Mouse (Mus musculus): ENCODE results near the gene Zfp846.

DNA sequence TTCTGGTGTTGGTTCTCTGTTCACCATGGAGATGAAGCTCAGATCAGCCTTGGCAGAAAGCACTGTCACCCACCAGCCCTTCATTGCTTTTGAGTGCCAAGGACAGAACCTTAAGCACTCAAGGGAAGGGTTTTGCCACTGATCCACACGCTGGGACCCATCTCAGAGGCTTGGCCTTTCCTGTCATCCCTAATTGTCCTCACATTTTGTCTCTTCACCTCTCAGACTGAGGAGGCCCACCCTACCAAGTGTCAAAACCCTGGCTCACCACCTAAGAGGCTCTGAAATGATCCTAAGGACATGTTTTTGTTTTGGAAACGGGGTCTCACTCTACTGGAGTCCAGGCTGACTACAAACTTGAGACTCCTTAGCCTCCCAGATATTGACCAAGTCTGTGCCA, 55.7 kb downstream of the Zfp846 start:
- TF ChIP-seq CTCF (IDR thresholded peaks at IDR 0.05; ENCODE audit: low read depth, low read length) (no peak), POLR2A (IDR thresholded peaks at IDR 0.05; ENCODE audit: extremely low read depth, insufficient read depth, low read length) (no peak)
